Mouse (Mus musculus): ENCODE measurements around the gene Tbx6. TPM values are rescaled to one million over a fixed set of nuclear protein-coding genes. Genes with fewer than 3 reads are reported as not detected.

Gene Tbx6
- total RNA-seq (2017), result not detected in 2 replicates

DNA sequence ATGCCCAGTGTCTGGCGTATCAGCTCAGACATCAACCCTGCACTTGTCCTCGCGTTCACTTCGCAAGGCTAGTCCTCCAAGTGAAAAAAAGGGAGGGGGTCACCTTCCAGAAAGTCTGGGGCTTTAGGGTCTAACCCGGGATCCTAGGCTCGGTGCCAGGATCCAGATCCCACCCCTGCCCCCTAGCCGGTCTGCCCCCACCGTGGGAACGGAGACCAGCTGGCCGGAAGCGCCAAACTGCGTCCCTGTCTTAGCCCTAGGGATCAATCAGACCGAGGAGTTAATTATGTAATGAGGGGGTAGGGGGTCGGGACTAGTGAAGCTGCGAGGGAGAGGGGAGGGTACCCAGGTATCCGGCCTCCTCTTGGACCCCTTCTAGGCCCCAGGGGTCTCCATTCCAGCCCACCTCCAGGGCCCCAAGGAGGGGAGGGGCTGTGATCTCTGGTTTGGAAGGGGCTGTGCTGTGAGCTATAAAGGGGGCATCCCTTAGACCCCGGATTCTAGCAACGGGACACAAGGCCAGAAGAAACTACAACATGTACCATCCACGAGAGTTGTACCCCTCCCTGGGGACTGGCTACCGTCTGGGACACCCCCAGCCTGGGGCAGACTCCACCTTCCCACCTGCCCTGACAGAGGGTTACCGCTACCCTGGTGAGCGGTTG is at the start of gene Tbx6:
Tbx6 (plus strand) TSS at position 513 of the 665 bp plus-strand sequence.
- no peak for ATAC-seq (replicated peaks; ENCODE audit: low read depth, poor library complexity, severe bottlenecking)

DNA sequence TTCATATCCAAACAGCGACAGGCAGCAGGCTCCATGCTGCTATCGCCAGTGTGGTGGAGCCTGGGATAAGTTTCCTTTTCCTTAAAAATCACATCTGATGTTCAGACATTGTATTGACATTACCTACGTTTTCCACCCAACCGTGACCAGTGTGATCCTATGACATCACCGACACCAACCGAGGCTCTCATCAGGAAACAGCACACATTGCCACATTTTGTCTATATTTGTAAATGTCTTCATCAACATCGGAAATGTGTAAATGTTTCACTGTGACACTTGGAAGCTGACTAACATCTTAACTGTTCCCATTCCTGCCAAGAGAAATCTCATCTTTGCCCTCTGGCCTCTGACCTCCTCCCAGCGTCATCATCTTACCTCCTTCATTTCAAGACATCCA is 45.2 kb upstream of the Tbx6 start:
- ATAC-seq (replicated peaks; ENCODE audit: low read depth, poor library complexity, severe bottlenecking), result no peak

DNA sequence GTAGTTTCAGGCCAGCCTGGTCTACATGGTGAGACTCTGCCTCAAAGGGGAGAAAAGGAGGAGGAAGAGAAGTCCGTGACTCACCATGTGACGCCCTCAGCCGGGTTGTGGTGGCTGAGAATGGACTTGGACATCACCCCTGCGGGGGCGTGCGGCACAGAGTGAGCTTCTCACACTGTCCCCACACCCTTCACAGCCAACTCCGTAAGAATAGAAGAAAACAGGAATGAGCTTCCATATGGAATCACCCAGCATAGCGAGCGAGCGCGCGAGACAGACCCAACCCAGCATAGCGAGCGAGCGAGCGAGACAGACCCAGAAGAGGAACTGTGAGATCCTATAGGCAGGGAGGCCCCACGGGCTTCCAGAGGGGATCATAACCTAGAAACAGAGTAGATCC is 41.7 kb upstream of the Tbx6 start:
- ATAC-seq (replicated peaks; ENCODE audit: low read depth, poor library complexity, severe bottlenecking), result no peak

DNA sequence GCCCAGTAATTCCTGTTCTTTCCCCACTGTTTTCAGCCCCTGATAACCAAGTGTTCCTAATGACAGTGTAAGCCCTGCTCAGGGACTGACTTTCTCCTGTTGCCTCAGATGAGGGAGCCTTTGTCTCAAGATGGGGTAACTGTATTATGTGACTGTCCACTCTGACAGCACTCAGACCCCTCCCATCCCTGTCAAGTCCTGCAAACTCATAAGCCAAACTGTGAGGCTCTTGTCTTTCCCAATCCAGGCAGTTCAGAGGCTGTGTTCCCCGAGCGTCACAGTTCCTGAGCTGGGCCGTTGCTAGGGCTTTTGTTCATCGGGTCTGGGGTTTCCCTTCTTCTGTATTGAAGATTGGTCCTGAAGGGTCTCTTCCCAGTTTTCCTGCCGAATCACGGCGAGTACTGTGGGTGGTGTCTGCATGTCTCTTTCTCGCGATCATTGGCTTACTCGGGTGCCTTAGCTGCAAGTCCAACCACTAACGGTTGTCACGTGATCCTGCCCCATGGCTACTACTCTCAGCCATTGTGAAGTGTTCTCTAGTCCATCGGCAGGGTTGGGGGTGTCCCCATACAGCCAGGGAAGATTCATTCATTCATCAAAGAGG is 41.0 kb upstream of the Tbx6 start:
- no peak for ATAC-seq (replicated peaks; ENCODE audit: low read depth, poor library complexity, severe bottlenecking)

DNA sequence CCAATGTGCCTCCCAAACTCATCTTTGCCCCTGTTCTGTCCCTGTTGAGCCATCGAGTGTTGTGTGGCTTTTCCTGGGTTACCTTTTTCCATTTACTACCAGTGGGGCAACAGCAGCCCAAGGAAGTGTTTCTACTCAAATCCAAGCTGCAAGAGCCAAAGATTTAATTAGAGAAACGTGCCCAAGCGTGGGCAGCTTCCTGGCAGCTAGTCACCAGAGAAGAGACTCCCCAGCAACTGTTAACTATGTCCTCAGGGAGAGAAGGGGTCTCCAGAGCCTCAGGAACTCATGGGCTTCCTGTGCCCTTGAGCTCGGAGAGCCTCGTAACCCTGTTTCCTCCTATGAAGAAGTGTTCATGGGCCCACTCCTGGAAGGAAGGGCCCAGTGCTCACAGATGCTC is 40.3 kb upstream of the Tbx6 start:
- no peak for ATAC-seq (replicated peaks; ENCODE audit: low read depth, poor library complexity, severe bottlenecking)

DNA sequence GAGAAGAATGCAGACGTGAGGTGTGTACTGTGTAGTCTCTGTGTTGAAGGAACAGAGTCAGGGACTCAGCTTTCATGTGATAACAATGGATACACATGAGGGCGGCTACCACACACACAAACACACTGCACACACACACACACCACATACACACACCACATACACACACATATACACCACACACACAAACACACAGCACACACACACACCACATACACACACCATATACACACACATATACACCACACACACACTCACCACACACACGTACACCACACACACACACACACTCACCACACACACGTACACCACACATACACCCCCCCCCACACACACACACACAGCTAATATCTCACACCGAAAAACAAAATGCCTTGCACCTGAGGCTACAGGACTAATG is 39.8 kb upstream of the Tbx6 start:
- ATAC-seq (replicated peaks; ENCODE audit: low read depth, poor library complexity, severe bottlenecking), result no peak

DNA sequence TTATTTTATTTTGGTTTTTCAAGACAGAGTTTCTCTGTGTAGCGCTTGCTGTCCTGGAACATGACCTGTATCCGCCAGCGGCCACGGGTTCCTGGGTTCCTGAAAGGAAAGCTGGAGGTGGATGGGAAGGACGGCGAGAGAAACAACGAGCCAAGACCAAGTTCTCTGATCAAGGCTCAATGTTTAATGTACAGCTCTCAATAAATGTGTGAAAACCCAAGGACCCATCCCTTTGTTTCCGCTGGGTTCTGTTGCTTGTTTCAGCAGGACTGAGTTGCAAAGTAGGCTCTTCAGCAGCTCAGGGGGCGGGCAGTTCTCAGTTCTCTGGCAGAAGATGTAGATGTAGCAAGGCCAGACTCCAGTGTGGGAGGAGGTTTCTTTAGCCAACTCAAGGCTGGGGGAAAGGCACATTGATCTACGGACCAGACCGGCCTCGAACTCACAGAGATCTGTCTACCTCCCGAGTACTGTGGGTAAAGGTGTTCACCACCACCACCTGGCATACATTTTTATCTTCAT is 39.3 kb upstream of the Tbx6 start:
- ATAC-seq (replicated peaks; ENCODE audit: low read depth, poor library complexity, severe bottlenecking), result no peak

DNA sequence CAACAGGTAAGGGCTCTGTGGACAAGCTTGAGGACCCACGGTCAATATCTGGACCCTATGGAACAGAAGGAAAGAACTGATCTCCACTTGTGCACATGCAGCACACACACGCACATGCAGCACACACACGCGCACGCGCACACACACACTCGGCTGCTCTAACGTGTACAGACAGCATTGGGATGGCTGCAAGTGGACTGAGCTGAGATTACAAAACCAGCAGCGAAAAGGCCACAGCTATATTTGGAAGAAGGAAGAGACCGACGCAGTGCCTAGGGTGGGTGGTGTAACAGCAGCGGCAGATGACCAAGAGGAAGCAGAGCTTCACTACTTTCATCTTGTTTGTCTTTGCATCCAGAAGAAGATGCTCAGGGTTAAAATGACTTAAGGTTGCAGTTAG is 35.2 kb upstream of the Tbx6 start:
- ATAC-seq (replicated peaks; ENCODE audit: low read depth, poor library complexity, severe bottlenecking), result peak; percentile 75

DNA sequence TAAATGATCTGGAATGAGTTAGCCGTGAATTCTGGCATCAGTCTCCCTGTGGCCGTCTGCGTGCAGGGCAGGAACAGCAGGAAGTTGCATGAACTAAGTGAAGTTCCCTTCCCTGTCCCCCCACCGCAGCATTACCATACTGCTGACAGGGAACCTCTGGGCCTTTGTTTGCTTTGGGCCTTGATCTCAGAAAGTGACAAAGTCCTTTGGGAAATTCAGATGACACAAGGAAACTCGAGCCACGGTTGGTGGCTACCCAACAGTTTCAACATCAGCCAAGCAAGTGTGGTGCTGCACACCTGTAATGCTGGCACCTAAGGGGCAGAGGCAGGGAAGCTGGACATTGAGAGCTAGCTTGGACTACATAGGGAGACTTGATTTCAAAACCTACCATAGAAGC is 34.5 kb upstream of the Tbx6 start:
- peak; percentile 81 for ATAC-seq (replicated peaks; ENCODE audit: low read depth, poor library complexity, severe bottlenecking)

DNA sequence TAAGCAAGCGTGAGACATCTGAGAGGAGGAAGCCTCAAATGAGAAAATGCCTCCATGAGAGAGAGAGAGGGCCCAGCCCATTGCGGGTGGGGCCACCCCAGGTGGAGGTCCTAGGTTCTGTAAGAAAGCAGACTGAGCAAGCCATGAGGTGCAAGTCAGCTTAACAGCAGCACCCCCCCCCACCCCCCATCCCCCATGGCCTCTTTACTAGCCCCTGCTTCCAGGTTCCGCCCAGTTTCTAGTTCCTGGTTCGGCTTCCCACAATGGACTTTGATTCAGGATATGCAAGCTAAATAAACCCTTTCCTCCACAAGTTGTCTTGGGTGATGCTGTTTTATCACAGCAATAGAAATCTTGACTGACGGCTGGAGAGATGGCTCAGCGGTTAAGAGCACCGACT is 32.5 kb upstream of the Tbx6 start:
- no peak for ATAC-seq (replicated peaks; ENCODE audit: low read depth, poor library complexity, severe bottlenecking)

DNA sequence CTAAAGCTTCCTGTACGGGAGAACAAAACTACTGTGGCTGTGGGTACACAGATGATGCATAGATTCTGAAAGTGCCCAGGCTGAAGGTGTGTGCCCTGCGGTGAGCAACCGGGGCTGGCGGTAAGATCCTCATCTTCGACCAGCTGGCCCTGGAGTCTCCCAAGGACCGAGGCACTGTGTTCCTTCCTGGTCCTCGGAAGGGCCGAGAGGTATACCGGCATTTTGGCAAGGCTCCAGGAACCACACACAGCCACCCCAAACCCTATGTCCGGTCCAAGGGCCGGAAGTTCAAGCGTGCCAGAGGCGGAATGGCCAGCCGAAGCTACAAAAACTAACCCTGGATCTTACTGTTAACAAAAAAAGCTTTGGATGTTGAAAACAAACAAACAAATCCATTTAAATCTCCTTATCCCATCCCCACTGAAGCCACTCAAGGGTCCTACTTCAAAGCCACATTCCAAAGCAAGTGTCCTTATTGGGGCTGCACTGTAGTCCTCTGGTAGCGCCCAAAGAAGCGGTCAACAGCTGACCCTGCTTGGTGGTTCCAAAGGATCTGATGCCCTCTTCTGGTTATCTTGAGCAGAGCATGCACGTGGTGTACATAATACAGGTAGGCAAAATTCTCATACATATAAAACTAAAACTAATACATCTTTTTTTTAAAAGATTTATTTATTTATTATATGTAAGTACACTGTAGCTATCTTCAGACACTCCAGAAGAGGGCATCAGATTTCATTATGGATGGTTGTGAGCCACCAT is 31.5 kb upstream of the Tbx6 start:
- ATAC-seq (replicated peaks; ENCODE audit: low read depth, poor library complexity, severe bottlenecking), result no peak

DNA sequence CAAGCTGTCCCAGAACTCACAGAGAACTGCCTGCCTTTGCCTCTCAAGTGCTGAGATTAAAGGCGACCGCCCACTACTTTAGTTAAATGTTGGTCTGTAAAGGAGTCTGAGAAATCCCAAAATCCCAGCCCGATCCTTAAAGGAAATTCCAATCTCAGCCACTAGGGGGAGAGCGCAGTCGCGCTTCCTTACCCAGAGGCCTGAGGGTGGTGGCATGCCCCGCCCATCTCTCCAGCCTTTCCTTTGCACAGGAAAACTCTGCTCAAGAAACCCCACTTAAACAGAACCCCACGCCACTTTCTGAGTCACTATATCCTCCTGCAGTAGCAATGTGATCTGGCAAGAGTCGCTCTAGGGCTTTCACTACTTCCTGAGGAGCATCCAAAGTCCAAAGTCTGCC is 26.4 kb upstream of the Tbx6 start:
- ATAC-seq (replicated peaks; ENCODE audit: low read depth, poor library complexity, severe bottlenecking), result peak; percentile 76

DNA sequence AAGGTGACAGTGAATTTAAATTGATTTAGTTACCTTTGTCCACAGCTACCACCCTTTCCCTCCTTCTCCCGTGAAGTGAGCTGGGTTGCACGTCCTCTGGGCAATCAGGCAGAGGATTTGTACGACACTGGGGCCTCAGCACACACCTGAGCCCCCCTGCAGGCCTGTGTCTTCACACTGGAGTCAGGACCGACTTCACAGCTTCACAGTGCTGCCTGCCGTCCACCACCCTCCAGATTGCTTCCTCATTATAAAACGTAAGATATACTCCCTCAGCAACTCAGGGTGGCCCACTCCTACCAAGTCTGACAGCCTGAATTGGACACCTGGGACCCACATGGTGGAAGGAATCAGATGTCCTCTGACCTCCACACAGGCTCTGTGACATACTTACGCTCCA is 22.7 kb upstream of the Tbx6 start:
- no peak for ATAC-seq (replicated peaks; ENCODE audit: low read depth, poor library complexity, severe bottlenecking)

DNA sequence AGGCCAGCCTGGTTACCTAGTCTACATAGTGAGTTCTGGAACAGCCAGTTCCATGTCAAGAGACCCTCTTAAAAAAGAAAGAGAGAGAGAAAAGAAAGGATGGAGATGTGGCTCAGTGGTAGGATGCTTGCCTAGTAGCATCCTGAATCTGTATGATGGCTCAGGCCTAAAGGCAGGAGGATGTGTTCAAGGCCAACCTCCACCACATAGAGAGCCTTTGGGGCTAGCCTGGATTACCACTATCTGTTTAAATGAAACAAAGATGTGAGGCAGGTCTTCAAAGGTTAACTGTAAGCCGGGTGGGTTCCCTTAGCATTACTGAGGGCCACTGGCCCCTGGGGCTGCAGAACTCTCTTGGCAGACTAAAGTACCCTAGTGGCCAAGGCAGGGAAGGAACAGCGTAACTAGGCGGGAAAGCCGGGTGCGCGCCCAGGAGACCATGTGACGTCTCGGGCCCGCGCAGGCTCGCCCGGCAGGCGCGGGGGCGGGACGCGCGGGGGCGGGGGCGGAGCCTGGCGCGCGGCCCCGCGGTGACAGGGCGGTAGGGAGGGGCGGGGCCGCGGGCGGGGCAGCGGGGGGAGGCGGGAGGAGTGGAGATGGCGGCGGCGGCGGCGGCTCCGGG is 22.1 kb upstream of the Tbx6 start, which contains the start of gene Mapk3:
Mapk3 (plus strand) TSS at position 552 of the 622 bp plus-strand sequence.
- ATAC-seq (replicated peaks; ENCODE audit: low read depth, poor library complexity, severe bottlenecking), result peak; percentile 89

DNA sequence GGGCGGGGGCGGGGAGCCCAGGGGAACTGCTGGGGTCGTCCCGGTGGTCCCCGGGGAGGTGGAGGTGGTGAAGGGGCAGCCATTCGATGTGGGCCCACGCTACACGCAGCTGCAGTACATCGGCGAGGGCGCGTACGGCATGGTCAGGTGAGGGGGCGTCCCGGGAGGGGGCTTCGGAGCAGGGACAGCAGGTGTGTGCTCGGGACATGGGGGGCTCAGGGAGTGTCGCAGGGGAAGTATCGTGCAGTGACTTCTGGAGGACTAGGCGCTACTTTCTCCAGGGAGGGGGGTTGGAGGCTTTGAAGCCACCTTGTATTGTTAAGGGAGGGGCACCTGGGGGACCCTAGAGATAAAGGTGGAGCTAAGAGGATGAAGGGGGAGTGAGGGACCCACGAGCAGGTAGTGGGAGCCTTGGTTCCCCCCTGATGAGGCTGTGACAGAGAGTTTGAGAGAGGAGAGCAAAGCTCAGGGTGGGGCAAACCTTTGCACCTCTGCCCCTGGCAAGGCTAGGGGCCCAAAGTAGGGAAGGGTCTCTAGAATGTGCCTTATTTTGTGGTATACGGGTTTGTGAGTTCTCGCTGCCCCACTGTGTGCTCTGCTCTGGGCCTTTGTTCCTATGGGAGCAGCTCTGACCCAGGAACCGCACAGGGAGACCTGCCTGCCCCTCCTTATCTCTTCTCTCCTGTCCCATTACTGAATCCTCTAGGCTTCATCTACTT is 21.5 kb upstream of the Tbx6 start:
- ATAC-seq (replicated peaks; ENCODE audit: low read depth, poor library complexity, severe bottlenecking), result peak; percentile 6; the same call in 1 of the 2 replicates

DNA sequence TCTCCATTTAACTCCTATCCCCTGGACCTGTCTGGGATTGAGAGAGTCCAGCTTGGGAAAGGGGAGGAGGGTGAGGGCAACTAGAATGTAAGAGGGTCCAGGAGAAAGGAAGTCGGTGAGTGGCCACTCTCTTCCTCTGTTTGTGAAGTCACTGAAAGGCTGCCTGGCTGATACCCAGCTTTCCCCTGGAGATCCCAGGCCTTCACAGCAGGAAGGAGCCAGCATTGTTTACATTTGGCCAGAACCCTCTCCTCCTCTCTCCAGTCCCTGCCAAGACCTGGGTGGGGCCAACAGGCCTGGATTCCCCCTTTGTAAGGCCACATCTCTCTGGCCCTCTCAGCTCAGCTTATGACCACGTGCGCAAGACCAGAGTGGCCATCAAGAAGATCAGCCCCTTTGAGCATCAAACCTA is 20.9 kb upstream of the Tbx6 start:
- ATAC-seq (replicated peaks; ENCODE audit: low read depth, poor library complexity, severe bottlenecking), result 0 out of 2 replicates have a peak, but pooled peaks have one; percentile 16

DNA sequence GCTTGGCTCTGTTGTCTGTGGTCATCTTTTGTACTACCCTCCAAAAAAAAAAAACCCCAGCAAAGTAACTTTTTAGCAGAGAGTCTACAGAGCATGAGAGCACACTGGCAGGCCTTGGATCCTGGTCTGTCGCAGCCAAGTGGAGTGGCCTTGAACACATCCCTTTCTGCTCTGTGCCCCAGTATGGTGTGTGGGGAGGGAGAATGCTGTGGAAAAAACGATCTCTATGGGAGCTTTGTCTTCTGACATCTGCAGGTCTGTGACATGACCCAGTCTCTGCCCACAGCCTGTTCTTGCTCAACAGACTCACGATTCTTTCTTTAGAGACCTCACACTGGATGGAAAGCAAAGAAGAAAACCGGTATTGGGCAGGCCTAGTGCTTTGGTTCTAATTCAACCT is 20.3 kb upstream of the Tbx6 start:
- no peak for ATAC-seq (replicated peaks; ENCODE audit: low read depth, poor library complexity, severe bottlenecking)

DNA sequence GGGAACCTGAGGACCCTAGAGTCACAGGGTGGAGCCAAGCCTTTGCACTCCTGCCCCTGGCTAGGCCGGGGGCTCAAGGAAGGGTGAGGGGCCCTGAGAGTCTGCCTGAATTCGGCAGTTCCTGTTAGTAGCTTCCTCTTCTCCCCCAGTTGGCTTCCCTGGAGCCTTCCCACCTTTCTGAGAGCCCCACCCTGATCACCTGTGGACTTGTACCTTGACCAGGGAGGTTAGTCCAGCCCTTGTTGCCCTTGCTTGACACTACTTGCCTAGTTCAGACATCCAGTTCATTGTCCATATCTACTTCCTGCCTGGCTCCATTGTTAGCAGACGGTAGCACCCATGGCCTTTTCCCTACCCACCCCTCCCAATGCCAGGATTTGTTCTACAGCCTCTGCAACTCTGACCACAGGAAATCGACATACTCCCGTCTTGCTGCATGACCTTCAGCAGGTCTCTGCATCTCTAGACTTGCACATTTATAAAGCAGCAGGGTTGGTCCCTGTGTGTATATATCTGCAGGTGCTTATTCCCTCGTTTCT is 19.7 kb upstream of the Tbx6 start:
- ATAC-seq (replicated peaks; ENCODE audit: low read depth, poor library complexity, severe bottlenecking), result no peak

DNA sequence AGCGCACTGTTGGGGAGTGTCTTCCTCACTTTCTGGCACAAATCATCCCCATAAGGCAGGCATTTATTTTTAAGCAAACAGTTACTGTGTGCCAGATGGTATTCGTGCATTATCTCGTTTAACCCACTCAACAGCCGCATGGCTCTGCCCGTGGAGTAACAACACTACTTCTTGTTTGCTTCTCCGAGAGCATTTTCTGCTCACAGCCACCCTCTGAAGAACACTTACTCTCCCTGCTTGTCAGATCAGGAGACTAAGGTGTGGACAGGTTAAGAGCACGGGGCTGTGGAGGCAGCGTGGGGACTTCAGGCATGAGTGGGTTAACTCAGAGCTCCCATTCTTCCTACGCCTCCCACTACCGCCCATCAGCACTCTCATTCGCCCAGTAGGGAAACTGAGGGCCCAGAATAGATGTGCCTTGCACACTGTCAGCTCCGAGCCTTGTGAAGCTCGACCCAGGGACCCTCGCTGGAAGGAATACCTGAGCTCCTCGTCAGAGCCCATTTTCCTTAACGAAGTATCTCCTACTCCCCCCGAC is 18.7 kb upstream of the Tbx6 start:
- ATAC-seq (replicated peaks; ENCODE audit: low read depth, poor library complexity, severe bottlenecking), result no peak
